Mouse (Mus musculus) ovary, postnatal 10 days (tissue): ENCODE measurements around the gene Gtdc1.

ENCODE experiments used
- DNase-seq: peaks from one replicate; pipeline ENCODE4 v3.0.0; 2022; ENCODE audit warnings: low spot score

Gene Gtdc1

GRCm38 (mm10) chr2:44519236-44519635 is 408.2 kb downstream of the Gtdc1 start:
- no peak for DNase-seq

- no peak for DNase-seq
Measured at GRCm38 (mm10) chr2:44518085-44518484, 409.4 kb downstream of the Gtdc1 start.
